Mouse (Mus musculus) liver, postnatal 0 days (tissue): ENCODE results near the gene Exosc6.

ENCODE experiments used
- CTCF ChIP-seq: sonication (generic); IDR thresholded peaks from 2 replicates; pipeline ENCODE4 v1.5.1; 2016; ENCODE audit warnings: antibody characterized with exemption, low read depth
- EP300 ChIP-seq: IDR thresholded peaks from 2 replicates; pipeline ENCODE4 v1.6.1; 2016; ENCODE audit warnings: antibody characterized with exemption, low read depth, mild to moderate bottlenecking

GRCm38 (mm10) chr8:111048694-111049093 lies 7.4 kb upstream of the Exosc6 start:
- TF ChIP-seq EP300 (no peak), CTCF (peak; percentile 43)
